Mouse (Mus musculus): ENCODE measurements around the gene Mterf1b.
"Not testable (repeated sequence)": the region's sequence is repeated elsewhere in the genome, so short reads cannot be mapped to it uniquely, and the experiment has no call there.

Mterf1b gene

GRCm38 (mm10) chr5:4191671-4192480, at the start of gene Mterf1b:
Mterf1b (plus strand) TSS chr5:4192367.
- DNase-seq (ENCODE audit: inconsistent age in 2 of 2, low spot score in 1 of 2): peak in 1 of 2 experiments; percentile 51

GRCm38 (mm10) chr5:4159418-4160071, 32.6 kb upstream of the Mterf1b start:
- DNase-seq (ENCODE audit: inconsistent age in 2 of 2, low spot score in 1 of 2): not testable (repeated sequence)

DNA sequence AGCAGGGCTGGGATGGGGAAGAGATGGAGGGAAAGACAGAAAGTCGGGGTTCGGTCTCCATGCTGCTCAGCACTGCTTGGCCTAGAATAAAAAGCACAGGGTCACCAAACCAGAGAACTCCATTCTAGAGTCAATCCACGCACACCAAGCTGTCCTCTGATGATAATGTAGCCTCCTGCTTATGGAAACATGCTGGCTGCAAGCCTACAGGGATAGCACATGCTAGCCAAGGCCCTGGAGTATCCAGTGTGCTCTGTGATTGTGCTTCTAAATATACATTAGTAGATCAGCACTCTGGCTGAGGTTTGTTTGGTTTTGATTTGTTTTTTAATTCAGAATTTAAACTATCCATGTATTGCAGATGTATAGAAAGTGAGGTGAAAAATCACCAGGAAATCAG, 30.6 kb upstream of the Mterf1b start:
- no peak for DNase-seq (ENCODE audit: inconsistent age in 2 of 2, low spot score in 1 of 2)

DNA sequence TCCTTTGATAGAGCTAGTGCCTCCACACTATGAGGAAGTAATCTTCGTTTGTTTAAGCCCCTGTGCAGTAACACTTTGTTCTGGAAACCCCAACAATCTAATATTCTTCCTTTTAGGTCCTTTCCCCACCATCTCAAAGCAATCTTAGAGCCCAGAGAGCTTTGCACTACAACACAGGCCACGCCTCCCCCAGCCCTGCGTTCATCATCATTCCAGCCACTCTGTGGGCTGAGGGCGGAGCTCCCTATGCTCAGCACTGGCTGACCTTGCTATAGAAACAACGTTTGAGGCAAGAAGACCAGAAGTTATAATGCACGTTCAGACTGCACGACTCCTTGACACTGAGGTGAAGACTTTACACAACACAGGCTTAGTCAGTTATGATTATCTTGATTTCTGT, 29.7 kb upstream of the Mterf1b start:
- DNase-seq (ENCODE audit: inconsistent age in 2 of 2, low spot score in 1 of 2): no peak

GRCm38 (mm10) chr5:4167813-4168529, 24.2 kb upstream of the Mterf1b start:
- not testable (repeated sequence) for DNase-seq (ENCODE audit: inconsistent age in 2 of 2, low spot score in 1 of 2)

- not testable (repeated sequence) for DNase-seq (ENCODE audit: inconsistent age in 2 of 2, low spot score in 1 of 2)
These were observed 23.6 kb upstream of the Mterf1b start for GRCm38 (mm10) chr5:4168530-4168926.

GRCm38 (mm10) chr5:4176421-4176820, 15.7 kb upstream of the Mterf1b start:
- DNase-seq (ENCODE audit: inconsistent age in 2 of 2, low spot score in 1 of 2): not testable (repeated sequence)

GRCm38 (mm10) chr5:4179364-4179763, 12.8 kb upstream of the Mterf1b start:
- no peak for DNase-seq (ENCODE audit: inconsistent age in 2 of 2, low spot score in 1 of 2)

GRCm38 (mm10) chr5:4186815-4187214, 5.4 kb upstream of the Mterf1b start:
- DNase-seq (ENCODE audit: inconsistent age in 2 of 2, low spot score in 1 of 2): no peak

GRCm38 (mm10) chr5:4192481-4193246, 497 bp downstream of the Mterf1b start:
- peak in 1 of 2 experiments; percentile 55 for DNase-seq (ENCODE audit: inconsistent age in 2 of 2, low spot score in 1 of 2)

DNA sequence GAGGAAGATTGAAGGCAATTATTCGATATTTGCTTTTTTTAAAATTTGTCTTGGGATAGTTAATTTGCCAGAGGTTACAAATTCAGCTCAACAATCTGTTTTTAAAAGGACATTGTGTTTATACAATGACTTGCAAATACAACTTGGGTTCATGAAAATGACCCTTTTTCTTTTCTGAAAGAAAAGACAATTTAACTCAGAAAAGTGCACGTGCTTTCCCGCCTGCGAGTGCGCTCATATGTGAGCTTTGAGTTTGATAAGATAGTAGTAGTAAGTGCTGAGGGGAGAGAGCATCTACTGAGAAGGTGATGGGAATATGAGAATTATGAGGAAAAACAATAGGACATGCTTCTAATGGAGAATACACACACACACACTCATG, 1.1 kb downstream of the Mterf1b start:
- no peak for DNase-seq (ENCODE audit: inconsistent age in 2 of 2, low spot score in 1 of 2)

GRCm38 (mm10) chr5:4194166-4194565, 2.0 kb downstream of the Mterf1b start:
- DNase-seq (ENCODE audit: inconsistent age in 2 of 2, low spot score in 1 of 2): no peak

- DNase-seq (ENCODE audit: inconsistent age in 2 of 2, low spot score in 1 of 2): peak; percentile 71 to 86
These were observed 2.9 kb downstream of the Mterf1b start for GRCm38 (mm10) chr5:4195086-4195485.

DNA sequence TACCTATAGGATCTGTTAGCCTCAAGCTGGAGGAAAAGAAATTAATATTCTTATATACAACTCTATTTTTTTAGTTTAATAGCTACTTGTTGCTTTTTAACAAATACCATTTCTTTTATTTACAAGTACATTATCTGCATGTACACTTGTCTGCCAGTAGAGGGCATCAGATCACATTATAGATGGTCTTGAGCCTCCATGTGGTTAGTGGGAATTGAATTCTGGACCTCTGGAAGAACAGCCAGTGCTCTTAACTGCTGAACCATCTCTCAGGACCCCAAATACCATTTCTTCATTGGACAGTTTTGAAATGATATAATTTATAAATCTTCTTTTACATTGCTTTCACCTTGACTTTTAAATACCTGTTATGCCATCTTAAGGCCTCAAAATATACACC, 9.2 kb downstream of the Mterf1b start:
- DNase-seq (ENCODE audit: inconsistent age in 2 of 2, low spot score in 1 of 2): peak in 1 of 2 experiments; percentile 54

DNA sequence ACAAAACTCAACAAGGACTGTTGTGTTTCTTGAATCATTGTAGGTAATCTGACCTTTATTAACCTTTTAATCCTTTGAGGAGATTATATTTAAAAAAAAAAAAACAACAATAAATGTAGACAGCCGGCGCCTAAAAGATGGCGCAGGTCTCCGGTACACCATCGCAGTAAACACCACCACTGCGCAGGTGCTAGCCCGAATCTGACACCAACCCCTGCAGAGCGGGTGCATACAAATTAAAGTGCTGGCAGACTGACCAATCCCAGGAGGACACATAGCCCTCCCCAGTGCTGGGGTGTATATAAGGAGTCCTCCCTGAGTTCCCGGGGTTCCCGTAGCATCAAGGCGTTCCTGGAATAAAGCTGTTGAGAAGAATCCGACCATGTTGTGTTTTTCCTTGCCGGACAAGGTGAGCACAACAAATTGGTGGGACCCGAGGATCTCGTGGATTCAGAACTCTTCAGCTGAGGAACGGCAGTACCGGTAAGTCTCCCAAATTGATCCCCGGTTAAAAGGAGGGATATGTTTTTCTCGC, 10.2 kb downstream of the Mterf1b start:
- DNase-seq (ENCODE audit: inconsistent age in 2 of 2, low spot score in 1 of 2): not testable (repeated sequence)

GRCm38 (mm10) chr5:4210082-4210481, 17.9 kb downstream of the Mterf1b start:
- not testable (repeated sequence) for DNase-seq (ENCODE audit: inconsistent age in 2 of 2, low spot score in 1 of 2)

- no peak for DNase-seq (ENCODE audit: inconsistent age in 2 of 2, low spot score in 1 of 2)
These were observed 29.1 kb downstream of the Mterf1b start for GRCm38 (mm10) chr5:4221309-4221708.

DNA sequence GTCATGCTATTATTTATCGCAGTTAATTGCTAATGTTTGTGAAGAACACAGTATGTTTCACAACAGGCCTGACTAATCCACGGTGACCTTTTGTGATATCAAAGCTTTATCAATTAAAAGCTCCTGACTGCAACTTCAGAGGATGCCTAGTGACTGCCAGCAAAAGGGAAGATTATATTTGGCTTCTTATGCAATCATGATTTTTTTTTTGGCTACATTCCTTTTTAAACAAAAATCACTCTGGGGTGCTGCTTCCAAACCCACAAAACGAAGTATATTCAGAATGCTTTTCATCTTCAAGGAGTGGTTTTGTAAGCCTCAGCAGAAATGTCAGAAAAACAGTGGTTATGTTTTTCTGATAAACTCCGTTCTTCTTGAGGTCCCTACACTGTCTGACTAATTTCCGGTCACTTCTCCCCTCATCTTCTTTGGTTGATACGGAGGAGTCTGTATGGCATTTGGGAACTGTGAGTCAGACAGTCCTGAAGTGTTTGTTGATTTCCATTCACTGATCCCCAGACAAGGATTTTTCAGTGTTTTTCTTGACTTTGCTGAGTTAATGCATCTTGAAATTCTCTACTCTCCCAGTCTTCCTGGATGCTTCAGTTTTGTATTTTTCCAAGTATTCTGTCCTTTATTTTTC, 29.9 kb downstream of the Mterf1b start:
- DNase-seq (ENCODE audit: inconsistent age in 2 of 2, low spot score in 1 of 2): peak in 1 of 2 experiments; percentile 77

DNA sequence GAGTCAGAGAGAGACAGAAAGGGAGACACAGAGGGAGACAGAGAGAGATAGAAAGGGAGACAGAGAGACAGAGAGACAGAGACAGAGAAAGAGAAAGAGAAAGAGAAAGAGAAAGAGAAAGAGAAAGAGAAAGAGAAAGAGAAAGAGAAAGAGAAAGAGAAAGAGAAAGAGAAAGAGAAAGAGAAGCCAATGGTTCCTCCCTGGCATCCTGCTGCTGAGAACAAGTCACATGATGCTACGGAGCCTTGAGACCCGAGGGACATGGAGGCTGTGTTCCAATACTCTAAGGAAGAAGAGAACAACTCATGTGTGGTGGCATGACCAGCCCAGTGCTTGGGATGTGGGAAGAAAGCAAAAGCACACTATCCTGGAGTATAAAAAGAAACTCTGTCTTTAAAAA, 40.0 kb downstream of the Mterf1b start:
- DNase-seq (ENCODE audit: inconsistent age in 2 of 2, low spot score in 1 of 2): no peak

DNA sequence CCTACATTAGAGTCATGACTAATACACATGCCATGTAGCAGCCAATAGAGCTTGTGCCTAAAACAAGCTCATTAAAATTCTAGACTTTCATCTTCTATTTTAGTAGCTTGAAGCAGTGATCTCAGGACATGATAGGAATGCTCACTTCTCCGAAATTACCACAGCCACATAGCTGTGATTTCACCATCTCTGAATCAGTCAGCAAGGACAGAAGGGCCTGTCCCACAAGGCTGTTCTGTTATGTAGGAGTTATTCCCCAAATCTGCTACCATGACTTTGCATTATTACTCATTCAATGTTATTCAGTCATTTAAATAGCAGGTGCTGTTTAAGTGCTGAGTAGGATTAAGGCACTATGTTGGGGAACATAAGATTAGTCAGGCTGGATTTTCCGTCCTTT, 42.3 kb downstream of the Mterf1b start:
- peak; percentile 12 to 70 for DNase-seq (ENCODE audit: inconsistent age in 2 of 2, low spot score in 1 of 2)

All from adrenal gland, adult (tissue).